Mouse (Mus musculus) liver, postnatal 0 days (tissue): ENCODE measurements around the gene Adamts16.

Experiments
- CTCF ChIP-seq: sonication (generic); IDR thresholded peaks from 2 replicates; pipeline ENCODE4 v1.5.1; 2016; ENCODE audit warnings: antibody characterized with exemption, low read depth
- EP300 ChIP-seq: IDR thresholded peaks from 2 replicates; pipeline ENCODE4 v1.6.1; 2016; ENCODE audit warnings: antibody characterized with exemption, low read depth, mild to moderate bottlenecking

DNA sequence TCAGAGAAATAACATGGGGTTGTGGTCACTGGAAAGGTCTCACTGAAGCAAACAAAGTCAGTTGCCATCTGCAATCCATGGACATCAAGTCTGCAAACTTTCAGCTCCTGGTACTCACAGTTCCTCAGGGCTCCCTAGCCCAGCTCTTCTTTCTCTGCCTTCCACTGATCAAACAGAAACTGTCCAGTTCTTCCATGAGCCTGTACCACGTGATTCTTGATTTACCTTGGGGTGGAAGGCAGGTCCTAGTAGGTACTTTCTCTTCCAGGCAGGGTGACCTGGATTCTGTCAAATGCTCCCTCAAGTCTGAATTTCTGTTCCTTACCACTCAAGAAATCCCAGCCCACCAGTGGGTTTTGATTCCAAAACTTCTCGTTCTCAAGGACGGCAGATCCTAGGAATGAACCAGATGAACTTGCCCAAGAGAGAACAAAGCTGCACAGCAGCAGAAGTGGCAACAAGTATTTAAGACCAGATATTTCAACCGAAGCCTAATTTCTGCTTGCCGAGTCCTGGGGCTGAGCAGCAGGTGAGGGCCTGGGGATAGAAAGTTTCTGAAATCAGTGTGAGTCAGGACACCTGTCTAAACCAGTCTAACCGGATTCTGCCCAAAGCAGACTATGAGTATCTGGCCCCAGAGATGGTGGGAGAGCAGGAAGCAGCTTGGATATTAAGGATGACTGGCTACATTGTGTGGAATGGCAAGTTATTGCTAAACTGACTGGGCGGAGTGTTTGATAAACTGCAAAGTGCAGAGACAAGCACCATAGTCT, 160.0 kb downstream of the Adamts16 start:
- TF ChIP-seq CTCF = no peak
- no peak for TF ChIP-seq EP300
